Mouse (Mus musculus) cerebellum, adult 2 months (tissue): Measurements from ENCODE around the gene Amh.

Source experiments
- CTCF ChIP-seq: fragments of 200-500 bp; IDR thresholded peaks from 2 replicates; pipeline ENCODE4 v1.5.1; 2011; ENCODE audit warnings: low read depth, mild to moderate bottlenecking, control low read depth, low read length, moderate library complexity, borderline replicate concordance; ENCODE audit not compliant: insufficient read depth
- POLR2A ChIP-seq: fragments of 200-500 bp; IDR thresholded peaks from 2 replicates; pipeline ENCODE4 v1.6.1; 2011; ENCODE audit warnings: low read length, control low read depth, borderline replicate concordance; ENCODE audit not compliant: insufficient read depth

DNA sequence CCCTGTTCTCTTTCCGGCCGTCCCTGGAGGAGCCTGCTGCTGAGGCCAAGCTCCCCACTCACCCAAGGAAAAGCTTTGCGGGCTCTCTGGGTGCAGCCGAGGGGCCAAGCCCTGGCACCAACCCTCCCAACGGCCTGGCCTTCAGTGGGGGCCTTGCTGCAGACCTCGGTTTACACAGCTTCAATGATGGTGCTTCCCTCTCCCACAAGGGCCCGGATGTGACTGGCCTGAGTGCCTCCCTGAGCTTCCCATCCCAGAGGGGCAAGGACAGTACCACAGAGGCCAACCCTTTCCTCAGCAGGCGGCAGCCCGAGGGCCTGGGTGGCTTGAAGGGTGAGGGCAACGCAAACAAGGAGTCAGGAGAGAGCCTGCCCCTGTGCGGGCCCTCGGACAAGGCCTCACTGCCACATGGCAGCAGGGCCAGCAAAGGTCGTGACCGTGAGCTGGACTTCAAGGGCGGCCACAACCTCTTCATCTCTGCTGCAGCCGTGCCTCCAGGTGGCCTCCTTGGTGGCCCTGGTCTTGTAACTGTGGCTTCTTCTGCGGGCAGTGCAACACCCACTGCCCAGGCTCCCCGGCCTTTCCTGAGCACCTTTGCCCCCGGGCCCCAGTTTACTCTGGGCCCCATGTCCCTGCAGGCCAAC lies 14.2 kb upstream of the Amh start:
- TF ChIP-seq CTCF (no peak), POLR2A (no peak)
